Comparison of ENCODE assay signal across 9 mouse cellular contexts in genomic region chr14:122449601-122450495, GRCm38 (mm10). TPM values are rescaled to one million over a fixed set of nuclear protein-coding genes. Genes with fewer than 3 reads are reported as not detected.
DNase-seq lines count a peak whose midpoint lies in the region; ATAC-seq lines count a peak whose summit lies in the region.
"Had no signal": no experiment of that assay in that cellular context is flagged by ENCODE, and none has a peak within 500 bp of the region (broad histone marks: within the 10 kb centered on the region; RNA-seq: fewer than 3 reads in every experiment).

No protein-coding gene starts in this region.

- H3K4me3 ChIP-seq in heart, embryonic 14.5 days (ENCODE audit: control insufficient read depth in 1 of 2, insufficient read depth in 1 of 2, low read depth in 1 of 2, low read length in 2 of 2): peak overlapping the region; percentile 41 to 44; a peak in 3 of 4 replicates
- peak overlapping the region; percentile 42 for H3K4me3 ChIP-seq in forebrain, embryonic 16.5 days (replicated peaks; ENCODE audit: low read length)
- H3K4me3 ChIP-seq in midbrain, embryonic 12.5 days: peak overlapping the region; percentile 48

- peaks cover 4 to 17% of the 10 kb centered on the region in 2 experiments; a peak in 3 of 4 replicates for H3K4me1 ChIP-seq in heart, embryonic 14.5 days (ENCODE audit: control insufficient read depth in 2 of 2, insufficient read depth in 2 of 2, low read length in 2 of 2)
- H3K4me1 ChIP-seq in forebrain, embryonic 16.5 days (replicated peaks; ENCODE audit: control insufficient read depth, insufficient read depth, low read length): peaks cover 37% of the 10 kb centered on the region
- peaks cover 51% of the 10 kb centered on the region for H3K4me1 ChIP-seq in midbrain, embryonic 12.5 days

- H3K36me3 ChIP-seq in heart, embryonic 14.5 days (ENCODE audit: control insufficient read depth, insufficient read depth, low read length): no peaks in the 10 kb centered on the region
- no peaks in the 10 kb centered on the region for H3K36me3 ChIP-seq in forebrain, embryonic 16.5 days (ENCODE audit: control insufficient read depth, insufficient read depth)
- H3K36me3 ChIP-seq in midbrain, embryonic 12.5 days: no peaks in the 10 kb centered on the region

- DNase-seq in heart, adult 8-10 months (ENCODE audit: low spot score): no peak
- DNase-seq in cerebellum, adult 11-12 months: peak; percentile 38
- DNase-seq in urinary bladder, adult 18-20 months (ENCODE audit: low spot score in 2 of 2): no peak
- DNase-seq in frontal cortex, postnatal 10 days (ENCODE audit: low spot score in 2 of 2): no peak

- peak overlapping the region; percentile 88 for H3K4me2 ChIP-seq in heart, embryonic 14.5 days (ENCODE audit: low read length)
- H3K4me2 ChIP-seq in forebrain, embryonic 16.5 days (ENCODE audit: low read length): peak overlapping the region; percentile 54
- H3K4me2 ChIP-seq in midbrain, embryonic 12.5 days (replicated peaks): peak overlapping the region; percentile 66

- no peak overlapping the region; the same call in 1 of the 2 replicates for H3K9ac ChIP-seq in heart, embryonic 14.5 days (ENCODE audit: low read length)
- H3K9ac ChIP-seq in forebrain, embryonic 16.5 days (replicated peaks; ENCODE audit: low read depth, low read length): peak overlapping the region; percentile 47
- peak overlapping the region; percentile 56 for H3K9ac ChIP-seq in midbrain, embryonic 12.5 days (replicated peaks)

- no peak for ATAC-seq in heart, embryonic 14.5 days (ENCODE audit: insufficient number of reproducible peaks, insufficient read depth, low FRiP score, low read depth)
- no peak for ATAC-seq in forebrain, embryonic 16.5 days
- ATAC-seq in midbrain, embryonic 12.5 days (ENCODE audit: low FRiP score, low read depth): no peak
- no peak for ATAC-seq in erythroid progenitor cell, adult 5-6 weeks (replicated peaks; ENCODE audit: low FRiP score, poor library complexity, severe bottlenecking)

- H3K27ac ChIP-seq in heart, embryonic 14.5 days (replicated peaks in 1 of 2; ENCODE audit: control insufficient read depth in 1 of 2, insufficient read depth in 1 of 2, low read depth in 2 of 2, low read length in 2 of 2): no peak overlapping the region
- peak overlapping the region; percentile 20 for H3K27ac ChIP-seq in forebrain, embryonic 16.5 days (ENCODE audit: low read length)
- H3K27ac ChIP-seq in midbrain, embryonic 12.5 days (replicated peaks): peak overlapping the region; percentile 88

- 6% methylated on average over 29 of the region's 29 CpGs for WGBS in heart, embryonic 14.5 days
- 3% methylated on average over 29 of the region's 29 CpGs for WGBS in forebrain, embryonic 16.5 days
- 3% methylated on average over 29 of the region's 29 CpGs for WGBS in midbrain, embryonic 12.5 days

- H3K9me3 ChIP-seq in heart, embryonic 14.5 days (ENCODE audit: control insufficient read depth, low read length): no peaks in the 10 kb centered on the region
- no peaks in the 10 kb centered on the region for H3K9me3 ChIP-seq in forebrain, embryonic 16.5 days (ENCODE audit: control insufficient read depth, low read length)
- H3K9me3 ChIP-seq in midbrain, embryonic 12.5 days: no peaks in the 10 kb centered on the region

- peaks cover 77% of the 10 kb centered on the region for H3K27me3 ChIP-seq in heart, embryonic 14.5 days (ENCODE audit: control insufficient read depth, insufficient read depth, low read length)
- H3K27me3 ChIP-seq in forebrain, embryonic 16.5 days (replicated peaks; ENCODE audit: control insufficient read depth, insufficient read depth, low read length): peaks cover 26% of the 10 kb centered on the region
- H3K27me3 ChIP-seq in midbrain, embryonic 12.5 days: peaks cover 82% of the 10 kb centered on the region

RNA-seq across cellular contexts. Expression of gene Gm5089, which starts 1.1 kb away (rescaled TPM):
- not detected in 2 replicates for polyA plus RNA-seq in heart, embryonic 14.5 days (2014; fragmentation: Nextera tagmentation; extraction: Ambion mirVana)
- not detected for total RNA-seq in heart, adult 8-10 months (2022)
- polyA plus RNA-seq in forebrain, embryonic 16.5 days (2015; fragmentation: Nextera tagmentation; extraction: Ambion mirVana): 0.40 and 0.47 TPM in 2 replicates
- 1.7 and 2.6 TPM in 2 replicates for polyA plus RNA-seq in midbrain, embryonic 12.5 days (2016; fragmentation: Nextera tagmentation; extraction: Ambion mirVana)
- total RNA-seq in erythroid progenitor cell, adult 5-6 weeks (2015; ENCODE audit: low replicate concordance): not detected in 2 replicates
- not detected in 2 replicates for total RNA-seq in erythroid progenitor cell, adult 5-6 weeks (2017; ENCODE audit: low replicate concordance)
- total RNA-seq: neutrophil, adult 5-6 weeks had no signal

RNA-seq across cellular contexts. Expression of gene Zic5, which starts 15.6 kb away (rescaled TPM):
- 0.05 and 0.09 TPM in 2 replicates for polyA plus RNA-seq in heart, embryonic 14.5 days (2014; fragmentation: Nextera tagmentation; extraction: Ambion mirVana)
- total RNA-seq in heart, adult 8-10 months (2022): not detected
- 5.5 and 8.7 TPM in 2 replicates for polyA plus RNA-seq in forebrain, embryonic 16.5 days (2015; fragmentation: Nextera tagmentation; extraction: Ambion mirVana)
- 15.7 and 30.2 TPM in 2 replicates for polyA plus RNA-seq in midbrain, embryonic 12.5 days (2016; fragmentation: Nextera tagmentation; extraction: Ambion mirVana)
- total RNA-seq in erythroid progenitor cell, adult 5-6 weeks (2015; ENCODE audit: low replicate concordance): not detected in 2 replicates
- total RNA-seq in erythroid progenitor cell, adult 5-6 weeks (2017; ENCODE audit: low replicate concordance): not detected in 2 replicates
- total RNA-seq: neutrophil, adult 5-6 weeks had no signal

RNA-seq across cellular contexts. Expression of gene Zic2, which starts 25.4 kb away (rescaled TPM):
- not detected in 2 replicates for polyA plus RNA-seq in heart, embryonic 14.5 days (2014; fragmentation: Nextera tagmentation; extraction: Ambion mirVana)
- under 1 TPM in 1 of 4 experiments, not detected in 3; 0.11 TPM for total RNA-seq in heart, adult 8-10 months (2022)
- polyA plus RNA-seq in forebrain, embryonic 16.5 days (2015; fragmentation: Nextera tagmentation; extraction: Ambion mirVana): 4.4 and 5.6 TPM in 2 replicates
- polyA plus RNA-seq in midbrain, embryonic 12.5 days (2016; fragmentation: Nextera tagmentation; extraction: Ambion mirVana): 14.2 and 21.1 TPM in 2 replicates
- not detected in 2 replicates for total RNA-seq in erythroid progenitor cell, adult 5-6 weeks (2015; ENCODE audit: low replicate concordance)
- not detected in 2 replicates for total RNA-seq in erythroid progenitor cell, adult 5-6 weeks (2017; ENCODE audit: low replicate concordance)
- total RNA-seq: neutrophil, adult 5-6 weeks had no signal

RNA-seq across cellular contexts. Expression of gene Gm10837, which starts 40.5 kb away (rescaled TPM):
- not detected in 2 replicates for polyA plus RNA-seq in heart, embryonic 14.5 days (2014; fragmentation: Nextera tagmentation; extraction: Ambion mirVana)
- not detected for total RNA-seq in heart, adult 8-10 months (2022)
- polyA plus RNA-seq in forebrain, embryonic 16.5 days (2015; fragmentation: Nextera tagmentation; extraction: Ambion mirVana): 0.16 and 0.41 TPM in 2 replicates
- 0.31 and 0.68 TPM in 2 replicates for polyA plus RNA-seq in midbrain, embryonic 12.5 days (2016; fragmentation: Nextera tagmentation; extraction: Ambion mirVana)
- not detected in 2 replicates for total RNA-seq in erythroid progenitor cell, adult 5-6 weeks (2015; ENCODE audit: low replicate concordance)
- total RNA-seq in erythroid progenitor cell, adult 5-6 weeks (2017; ENCODE audit: low replicate concordance): not detected in 2 replicates
- total RNA-seq: neutrophil, adult 5-6 weeks had no signal

Comparison
In these comparisons a context has a peak if more than half of its experiments do, and no peak if none do; other contexts are left out.
1. H3K27ac ChIP-seq: peak in forebrain, embryonic 16.5 days (single experiment) and midbrain, embryonic 12.5 days (single experiment); none in heart, embryonic 14.5 days (0 of 2).
2. Peak in every context shown above with its lines, with median percentiles within 50 percentile points of each other: H3K4me2 ChIP-seq and H3K4me3 ChIP-seq.